Mouse (Mus musculus) ES-E14 (cell line): Measurements from ENCODE around the gene Rnf144b. TPM values are rescaled to one million over a fixed set of nuclear protein-coding genes. Genes with fewer than 3 reads are reported as not detected.

Source experiments
- DNase-seq: peaks from one replicate; pipeline ENCODE4 v3.0.0-alpha.2; 2013; ENCODE audit warnings: low read depth, low spot score
- H3K27ac ChIP-seq: 2 replicates; pipeline ENCODE4 v1.5.1; 2012; ENCODE audit warnings: low read depth, mild to moderate bottlenecking, low read length, moderate library complexity, mixed read lengths; ENCODE audit not compliant: poor library complexity, insufficient read depth, severe bottlenecking
- H3K36me3 ChIP-seq: 2 replicates; pipeline ENCODE4 v1.6.1; 2012; ENCODE audit warnings: mild to moderate bottlenecking, low read length, moderate library complexity, mixed read lengths; ENCODE audit not compliant: control insufficient read depth, poor library complexity, insufficient read depth, severe bottlenecking
- H3K4me1 ChIP-seq, 2 experiments: fragments of 150-350 bp in 1 of 2; sonication (generic) in 1 of 2; 2 replicates each; pipeline ENCODE4 v1.6.1; 2012; ENCODE audit warnings: low read length in 2 of 2, mild to moderate bottlenecking in 1 of 2, mixed read lengths in 1 of 2; ENCODE audit not compliant: control insufficient read depth in 2 of 2, insufficient read depth in 2 of 2, poor library complexity in 1 of 2
- H3K4me3 ChIP-seq, 2 experiments: fragments of 150-350 bp in 1 of 2; sonication (generic) in 1 of 2; 2 replicates each; pipeline ENCODE4 v1.5.1; 2012; ENCODE audit warnings: low read length in 2 of 2, low read depth in 1 of 2, mild to moderate bottlenecking in 1 of 2, mixed read lengths in 1 of 2; ENCODE audit not compliant: insufficient read depth in 1 of 2, poor library complexity in 1 of 2, severe bottlenecking in 1 of 2
- H3K9ac ChIP-seq: 2 replicates; pipeline ENCODE4 v1.6.1; 2012; ENCODE audit warnings: low read depth, mild to moderate bottlenecking, low read length, mixed read lengths; ENCODE audit not compliant: poor library complexity, insufficient read depth, severe bottlenecking
- H3K9me3 ChIP-seq: fragments of 150-350 bp; sonication (generic); 2 replicates; pipeline ENCODE4 v1.6.1; 2012; ENCODE audit warnings: low read depth, mild to moderate bottlenecking, low read length; ENCODE audit not compliant: control insufficient read depth, insufficient read depth
- CHD2 ChIP-seq: IDR thresholded peaks from 2 replicates; pipeline ENCODE4 v1.6.1; 2014; ENCODE audit warnings: mild to moderate bottlenecking, low read depth, low read length, inconsistent platforms
- HCFC1 ChIP-seq: IDR thresholded peaks from 2 replicates; pipeline ENCODE4 v1.6.1; 2012; ENCODE audit warnings: low read length, inconsistent platforms, borderline replicate concordance; ENCODE audit not compliant: insufficient read depth
- MAFK ChIP-seq: IDR thresholded peaks from 2 replicates; pipeline ENCODE4 v1.6.1; 2014; ENCODE audit warnings: mild to moderate bottlenecking, low read depth, low read length, inconsistent platforms; ENCODE audit not compliant: insufficient read depth
- ZC3H11A ChIP-seq: IDR thresholded peaks from 2 replicates; pipeline ENCODE4 v1.6.1; 2012; ENCODE audit warnings: low read depth, mild to moderate bottlenecking, inconsistent platforms, low read length, borderline replicate concordance
- ZNF384 ChIP-seq: IDR thresholded peaks from 2 replicates; pipeline ENCODE4 v1.6.1; 2012; ENCODE audit warnings: low read depth, low read length, inconsistent platforms
- in situ Hi-C, 2 experiments: fragments of 600-800 bp; cut with MboI; formaldehyde crosslinking; loops; one replicate each; pipeline ENCODE4 v1.15.1; 2025; ENCODE audit warnings: low sequenced_read_pairs in 2 of 2, inconsistent platforms in 1 of 2; ENCODE audit not compliant: unreplicated experiment in 2 of 2
- total RNA-seq: library from RNA; depleted of rRNA; stranded (reverse); fragments of 300-350 nt; gene quantifications from 2 replicates; pipeline ENCODE4 v1.2.3, GENCODE M21; 2012

The Rnf144b gene
- total RNA-seq, 1 experiment = 1.2 TPM

DNA sequence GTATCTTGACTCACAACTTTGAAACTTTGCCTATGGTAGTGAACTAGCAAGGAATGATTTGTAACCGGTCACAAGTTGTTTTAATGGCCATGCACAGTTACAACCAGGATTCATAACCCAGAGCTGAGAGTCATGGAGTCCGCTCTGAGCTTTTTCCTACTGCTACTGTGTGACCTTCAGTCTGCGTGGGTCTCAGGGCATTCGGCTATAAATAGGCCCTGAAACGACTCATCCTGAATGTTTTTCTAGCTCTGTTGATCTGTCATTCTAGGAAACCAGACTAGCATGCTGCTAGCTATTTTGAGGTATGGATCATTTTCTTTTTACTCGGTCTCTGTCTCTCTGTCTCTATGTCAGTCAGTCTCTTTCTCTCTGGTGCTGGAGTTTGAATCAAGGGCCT, 20.3 kb downstream of the Rnf144b start:
- H3K4me1 ChIP-seq = peaks cover 0 to 4% of the 10 kb centered on the region in 2 experiments; a peak in 1 of 4 replicates
- H3K4me3 ChIP-seq = no peak overlapping the region
- TF ChIP-seq HCFC1 (no peak), ZNF384 (no peak), MAFK (no peak), CHD2 (no peak), ZC3H11A (no peak)
- H3K36me3 ChIP-seq = no peaks in the 10 kb centered on the region
- H3K9ac ChIP-seq = no peak overlapping the region
- in situ Hi-C loops = loop anchor here in 1 of 2 experiments (25.0 kb wide), 1 partner anchor 145 kb away; no protein-coding TSS in a partner anchor
- H3K27ac ChIP-seq = no peak overlapping the region
- no peaks in the 10 kb centered on the region for H3K9me3 ChIP-seq
- no peak for DNase-seq

DNA sequence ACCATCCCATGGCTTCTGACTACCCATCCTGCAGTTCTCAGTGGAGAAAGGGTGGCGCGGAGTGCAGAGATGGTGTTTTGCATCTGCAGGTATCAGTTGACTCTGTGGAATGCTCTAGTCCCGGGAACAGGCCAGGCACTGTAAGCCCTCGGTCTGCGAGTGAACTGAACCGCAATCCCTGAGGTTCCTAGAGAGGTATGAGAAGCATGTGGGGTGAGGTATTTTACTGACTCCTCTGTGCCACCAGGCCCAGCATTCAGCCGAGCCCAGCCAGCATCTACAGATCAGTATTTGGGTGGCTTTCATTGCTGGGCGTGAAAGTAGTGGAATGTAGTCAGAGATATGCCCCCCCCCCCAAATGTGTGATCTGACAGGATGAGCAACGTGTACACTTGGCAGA, 23.5 kb downstream of the Rnf144b start:
- no peak for DNase-seq
- in situ Hi-C loops = loop anchor here in 1 of 2 experiments (25.0 kb wide), 1 partner anchor 141 kb away; no protein-coding TSS in a partner anchor
- H3K4me3 ChIP-seq = no peak overlapping the region

DNA sequence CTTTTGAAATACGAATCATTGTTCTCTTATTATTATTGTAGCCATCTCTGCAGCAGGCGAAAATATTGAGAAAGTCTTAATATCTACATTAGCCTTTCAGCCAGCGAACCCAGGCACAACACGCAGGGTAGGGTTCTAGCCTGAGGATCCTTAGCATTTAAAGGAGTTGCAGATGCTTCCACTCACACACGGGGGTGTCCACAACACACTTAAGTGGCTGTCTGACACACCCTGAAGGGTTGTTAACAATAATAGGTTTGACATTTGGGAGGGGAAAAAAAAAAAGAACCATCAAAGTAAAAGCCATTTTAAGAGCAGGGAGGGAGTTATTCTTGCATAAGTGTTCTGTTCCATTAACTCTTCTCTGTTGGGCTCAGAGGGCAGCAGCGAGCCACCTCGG, 23.9 kb downstream of the Rnf144b start:
- no peak overlapping the region for H3K4me3 ChIP-seq
- in situ Hi-C loops = loop anchor here in 1 of 2 experiments (25.0 kb wide), 1 partner anchor 141 kb away; no protein-coding TSS in a partner anchor
- H3K36me3 ChIP-seq = no peaks in the 10 kb centered on the region
- no peak overlapping the region for H3K9ac ChIP-seq
- no peak for DNase-seq
- no peak overlapping the region for H3K27ac ChIP-seq
- TF ChIP-seq HCFC1 (no peak), ZC3H11A (no peak), ZNF384 (no peak), CHD2 (no peak), MAFK (no peak)
- H3K9me3 ChIP-seq = no peaks in the 10 kb centered on the region
- H3K4me1 ChIP-seq = peaks cover 0 to 4% of the 10 kb centered on the region in 2 experiments; a peak in 1 of 4 replicates

More for the DNA sequence above, 23.5 kb downstream of the Rnf144b start:
- H3K36me3 ChIP-seq = no peaks in the 10 kb centered on the region
- no peak overlapping the region for H3K27ac ChIP-seq
- H3K4me1 ChIP-seq = peaks cover 0 to 4% of the 10 kb centered on the region in 2 experiments; a peak in 1 of 4 replicates
- H3K9ac ChIP-seq = no peak overlapping the region
- no peaks in the 10 kb centered on the region for H3K9me3 ChIP-seq
- TF ChIP-seq CHD2 (no peak), HCFC1 (no peak), ZC3H11A (no peak), MAFK (no peak), ZNF384 (no peak)

DNA sequence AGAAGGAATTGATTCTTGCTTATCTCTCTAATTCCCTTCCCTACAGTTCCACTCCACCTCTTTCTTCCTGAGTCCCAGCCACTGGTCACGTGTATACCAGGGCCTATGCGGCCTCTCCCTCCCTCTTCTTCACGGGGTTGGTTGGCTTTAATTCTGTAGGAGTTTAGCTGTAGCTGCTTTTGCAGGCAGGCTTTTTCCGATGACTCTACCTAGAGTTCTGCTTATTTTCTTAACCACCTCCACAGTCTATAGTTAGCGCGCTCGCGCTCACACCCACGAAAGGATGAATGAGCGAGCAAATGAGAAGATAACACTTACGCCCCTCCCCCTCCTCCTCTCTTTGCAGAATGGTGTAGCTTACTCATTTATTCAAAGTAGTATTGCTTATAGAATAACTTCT, 26.1 kb downstream of the Rnf144b start:
- no peak overlapping the region for H3K4me3 ChIP-seq
- no peaks in the 10 kb centered on the region for H3K9me3 ChIP-seq
- DNase-seq = no peak
- no peak overlapping the region for H3K9ac ChIP-seq
- H3K36me3 ChIP-seq = no peaks in the 10 kb centered on the region
- no peak for TF ChIP-seq ZNF384
- TF ChIP-seq CHD2 = no peak
- no peak for TF ChIP-seq HCFC1
- no peak for TF ChIP-seq ZC3H11A
- in situ Hi-C loops = loop anchor here in 1 of 2 experiments (25.0 kb wide), 1 partner anchor 139 kb away; no protein-coding TSS in a partner anchor
- H3K4me1 ChIP-seq = peaks cover 0 to 4% of the 10 kb centered on the region in 2 experiments; a peak in 1 of 4 replicates
- H3K27ac ChIP-seq = no peak overlapping the region

DNA sequence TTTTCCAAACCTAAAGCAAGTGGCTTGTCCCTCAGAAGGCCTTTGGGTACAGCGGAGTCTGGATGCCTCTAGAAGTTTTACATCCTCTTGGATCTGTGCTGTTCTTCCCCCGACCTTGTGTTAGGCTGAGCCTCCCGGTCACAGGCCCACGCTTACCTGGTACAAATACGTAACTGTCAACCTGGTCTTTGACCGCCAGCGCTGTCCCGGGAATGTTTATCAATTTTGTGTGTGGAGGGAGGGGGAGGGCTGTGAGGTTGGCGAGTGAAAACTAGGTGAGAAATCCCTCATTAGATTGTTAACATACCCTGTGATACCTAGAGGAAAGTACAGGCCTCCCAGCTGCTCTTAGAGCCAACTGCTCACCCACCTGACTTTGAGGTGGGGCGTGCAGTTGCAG, 27.5 kb downstream of the Rnf144b start:
- Histone ChIP-seq H3K4me1 (peaks cover 0 to 4% of the 10 kb centered on the region in 2 experiments; a peak in 1 of 4 replicates), H3K36me3 (no peaks in the 10 kb centered on the region), H3K27ac (no peak overlapping the region), H3K4me3 (no peak overlapping the region), H3K9ac (no peak overlapping the region), H3K9me3 (no peaks in the 10 kb centered on the region)
- no peak for DNase-seq
- no peak for TF ChIP-seq HCFC1
- TF ChIP-seq CHD2 = no peak
- TF ChIP-seq ZC3H11A = no peak
- TF ChIP-seq MAFK = no peak
- no peak for TF ChIP-seq ZNF384
- in situ Hi-C loops = loop anchor here in 1 of 2 experiments (25.0 kb wide), 1 partner anchor 137 kb away; no protein-coding TSS in a partner anchor
